ENCODE assay signal across 16 mouse cellular contexts in genomic region chr16:73498636-73499208, GRCm38 (mm10).
DNase-seq lines count a peak whose midpoint lies in the region; ATAC-seq lines count a peak whose summit lies in the region.
"Had no signal": no experiment of that assay in that cellular context is flagged by ENCODE, and none has a peak within 500 bp of the region (broad histone marks: within the 10 kb centered on the region; RNA-seq: fewer than 3 reads in every experiment).

No protein-coding gene starts in this region.

- no peaks in the 10 kb centered on the region for H3K27me3 ChIP-seq in neural tube, embryonic 11.5 days (ENCODE audit: control insufficient read depth, insufficient read depth, low read length)
- no peaks in the 10 kb centered on the region for H3K27me3 ChIP-seq in neural tube, embryonic 15.5 days (replicated peaks)
- H3K27me3 ChIP-seq in hindbrain, embryonic 12.5 days: no peaks in the 10 kb centered on the region
- H3K27me3 ChIP-seq in midbrain, embryonic 13.5 days: no peaks in the 10 kb centered on the region
- H3K27me3 ChIP-seq: embryonic facial prominence, embryonic 15.5 days; limb, embryonic 15.5 days had no signal

- no peak overlapping the region for H3K4me2 ChIP-seq in neural tube, embryonic 11.5 days (ENCODE audit: low read depth)
- H3K4me2 ChIP-seq in neural tube, embryonic 15.5 days: no peak overlapping the region
- H3K4me2 ChIP-seq in hindbrain, embryonic 12.5 days (replicated peaks): no peak overlapping the region
- H3K4me2 ChIP-seq in midbrain, embryonic 13.5 days (replicated peaks): no peak overlapping the region
- H3K4me2 ChIP-seq: embryonic facial prominence, embryonic 15.5 days; limb, embryonic 15.5 days had no signal

- intact Hi-C loops in left cerebral cortex, postnatal 4 days (cut with DNase I): no loop called here

- no peak overlapping the region for H3K4me3 ChIP-seq in neural tube, embryonic 11.5 days (ENCODE audit: low read depth, low read length)
- H3K4me3 ChIP-seq in neural tube, embryonic 15.5 days (replicated peaks): no peak overlapping the region
- no peak overlapping the region for H3K4me3 ChIP-seq in hindbrain, embryonic 12.5 days
- H3K4me3 ChIP-seq in midbrain, embryonic 13.5 days (replicated peaks): no peak overlapping the region
- H3K4me3 ChIP-seq: embryonic facial prominence, embryonic 15.5 days; heart, adult 2 months; limb, embryonic 15.5 days had no signal

- no peak overlapping the region for H3K9ac ChIP-seq in neural tube, embryonic 11.5 days (ENCODE audit: low read length)
- H3K9ac ChIP-seq in neural tube, embryonic 15.5 days (replicated peaks): no peak overlapping the region
- no peak overlapping the region for H3K9ac ChIP-seq in hindbrain, embryonic 12.5 days
- H3K9ac ChIP-seq in midbrain, embryonic 13.5 days (replicated peaks): no peak overlapping the region
- H3K9ac ChIP-seq: embryonic facial prominence, embryonic 15.5 days; limb, embryonic 15.5 days had no signal

- H3K9me3 ChIP-seq in neural tube, embryonic 11.5 days (ENCODE audit: control insufficient read depth, low read length): no peaks in the 10 kb centered on the region
- H3K9me3 ChIP-seq in neural tube, embryonic 15.5 days (replicated peaks): no peaks in the 10 kb centered on the region
- no peaks in the 10 kb centered on the region for H3K9me3 ChIP-seq in hindbrain, embryonic 12.5 days (replicated peaks)
- H3K9me3 ChIP-seq in midbrain, embryonic 13.5 days: no peaks in the 10 kb centered on the region
- H3K9me3 ChIP-seq: embryonic facial prominence, embryonic 15.5 days; limb, embryonic 15.5 days had no signal

- no peaks in the 10 kb centered on the region for H3K4me1 ChIP-seq in neural tube, embryonic 11.5 days (ENCODE audit: control insufficient read depth, insufficient read depth, low read length)
- no peaks in the 10 kb centered on the region for H3K4me1 ChIP-seq in neural tube, embryonic 15.5 days
- no peaks in the 10 kb centered on the region for H3K4me1 ChIP-seq in hindbrain, embryonic 12.5 days
- no peaks in the 10 kb centered on the region for H3K4me1 ChIP-seq in midbrain, embryonic 13.5 days (replicated peaks)
- H3K4me1 ChIP-seq: embryonic facial prominence, embryonic 15.5 days; limb, embryonic 15.5 days had no signal

- WGBS in neural tube, embryonic 11.5 days: 45% methylated on average over 1 of the region's 1 CpGs
- WGBS in neural tube, embryonic 15.5 days: 26% methylated on average over 1 of the region's 1 CpGs
- 49% methylated on average over 1 of the region's 1 CpGs for WGBS in hindbrain, embryonic 12.5 days
- 29% methylated on average over 1 of the region's 1 CpGs for WGBS in midbrain, embryonic 13.5 days

- DNase-seq in neural tube, embryonic 11.5 days (ENCODE audit: low spot score): peak; percentile 30
- DNase-seq in layer of hippocampus, postnatal 10 days (ENCODE audit: low spot score in 2 of 2): no peak
- no peak for DNase-seq in left cerebral cortex, postnatal 4 days
- no peak for DNase-seq in urinary bladder, adult 2 months (ENCODE audit: low spot score)
- DNase-seq: adrenal gland, postnatal 10 days; cerebellum, adult 2 months; gastrocnemius, postnatal 14 days; heart, adult 2 months; kidney, adult 9 months; kidney, postnatal 36 days; lung, postnatal 14 days had no signal

- H3K27ac ChIP-seq in neural tube, embryonic 11.5 days (ENCODE audit: low read depth, low read length): no peak overlapping the region
- H3K27ac ChIP-seq in neural tube, embryonic 15.5 days (replicated peaks): no peak overlapping the region
- no peak overlapping the region for H3K27ac ChIP-seq in hindbrain, embryonic 12.5 days
- no peak overlapping the region for H3K27ac ChIP-seq in midbrain, embryonic 13.5 days
- H3K27ac ChIP-seq: embryonic facial prominence, embryonic 15.5 days; heart, adult 2 months; limb, embryonic 15.5 days had no signal

- peak; percentile 86 for ATAC-seq in neural tube, embryonic 11.5 days (ENCODE audit: insufficient read depth, low FRiP score, low TSS enrichment)
- no peak for ATAC-seq in neural tube, embryonic 15.5 days (ENCODE audit: low FRiP score)
- ATAC-seq in hindbrain, embryonic 12.5 days (ENCODE audit: low FRiP score): peak; percentile 84
- ATAC-seq in midbrain, embryonic 13.5 days: peak; percentile 82

- no peaks in the 10 kb centered on the region for H3K36me3 ChIP-seq in neural tube, embryonic 11.5 days (ENCODE audit: control insufficient read depth, insufficient read depth, low read length)
- H3K36me3 ChIP-seq in neural tube, embryonic 15.5 days: no peaks in the 10 kb centered on the region
- H3K36me3 ChIP-seq in hindbrain, embryonic 12.5 days: no peaks in the 10 kb centered on the region
- no peaks in the 10 kb centered on the region for H3K36me3 ChIP-seq in midbrain, embryonic 13.5 days
- H3K36me3 ChIP-seq: embryonic facial prominence, embryonic 15.5 days; limb, embryonic 15.5 days had no signal
